Mouse (Mus musculus): ENCODE data around the gene Plin3. TPM values are rescaled to one million over a fixed set of nuclear protein-coding genes. Genes with fewer than 3 reads are reported as not detected.

The Plin3 gene
- total and polyA plus RNA-seq, 3 experiments: 6.6 to 13.1 TPM; not detected in 1

DNA sequence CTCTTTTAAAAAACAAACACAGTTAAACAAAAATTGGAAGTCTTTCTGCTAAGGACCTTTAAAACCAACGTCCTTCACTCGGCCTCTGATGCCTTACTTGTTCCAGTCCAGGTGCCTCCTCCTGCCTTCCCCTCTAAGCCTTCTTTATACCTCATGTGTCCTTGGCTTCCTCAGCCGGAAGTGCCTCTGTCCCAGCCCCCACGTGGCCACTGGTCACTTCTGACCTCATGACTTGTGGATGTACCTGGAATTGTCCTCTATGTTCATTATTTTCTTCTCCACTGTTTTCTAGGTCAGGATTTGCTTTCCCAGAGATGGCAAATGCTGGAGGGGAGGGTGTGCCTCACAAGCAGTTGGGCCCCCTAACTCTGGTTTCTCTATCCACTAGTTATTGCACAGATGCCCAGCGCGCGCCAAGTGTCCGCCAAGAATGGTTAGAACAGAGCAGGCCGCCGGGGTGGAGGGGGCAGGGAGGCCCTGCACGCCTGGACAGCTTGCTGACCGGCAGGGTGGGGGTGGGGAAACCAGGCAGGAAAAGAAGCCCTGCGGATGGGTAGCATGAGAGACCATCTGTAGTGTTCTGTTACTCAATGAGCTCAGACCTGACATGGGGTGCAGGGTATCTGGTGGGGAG lies 9.8 kb upstream of the Plin3 start:
- H3K79me2 ChIP-seq (ENCODE audit: control insufficient read depth, insufficient read depth, low read length, poor library complexity): peaks cover 38% of the 10 kb centered on the region
- TF ChIP-seq USF1 (IDR thresholded peaks at IDR 0.05; ENCODE audit: low read depth, low read length) (no peak), ZMIZ1 (IDR thresholded peaks at IDR 0.05; ENCODE audit: low read depth, low read length) (no peak; the same call in 1 of the 2 replicates), ELF1 (IDR thresholded peaks at IDR 0.05; ENCODE audit: low read depth, low read length) (no peak), EP300 (IDR thresholded peaks at IDR 0.05; ENCODE audit: low read depth in 1 of 2, low read length in 2 of 2) (no peak), POLR2AphosphoS5 (IDR thresholded peaks at IDR 0.05; ENCODE audit: borderline replicate concordance, low read depth, low read length) (no peak), ZKSCAN1 (IDR thresholded peaks at IDR 0.05; ENCODE audit: low read depth, low read length) (no peak), CHD1 (IDR thresholded peaks at IDR 0.05; ENCODE audit: low read depth, low read length) (no peak), NELFE (IDR thresholded peaks at IDR 0.05; ENCODE audit: low read depth, low read length) (no peak), E2F4 (IDR thresholded peaks at IDR 0.05; ENCODE audit: borderline replicate concordance, low read depth, low read length) (no peak), SIN3A (IDR thresholded peaks at IDR 0.05; ENCODE audit: low read length) (no peak), KAT2A (conservative IDR thresholded peaks at IDR 0.05; ENCODE audit: low read depth, low read length) (no peak), TBP (IDR thresholded peaks at IDR 0.05; ENCODE audit: low read depth, low read length) (no peak), RAD21 (IDR thresholded peaks at IDR 0.05; ENCODE audit: low read depth, low read length) (no peak), ZNF384 (IDR thresholded peaks at IDR 0.05; ENCODE audit: low read depth, low read length) (no peak), BHLHE40 (IDR thresholded peaks at IDR 0.05; ENCODE audit: borderline replicate concordance, low read depth, low read length) (no peak), TCF12 (IDR thresholded peaks at IDR 0.05; ENCODE audit: low read depth, low read length) (no peak), CTCF (IDR thresholded peaks at IDR 0.05 in 2 of 3, conservative IDR thresholded peaks at IDR 0.05 in 1 of 3; ENCODE audit: control insufficient read depth in 1 of 3, insufficient read depth in 1 of 3, low read depth in 2 of 3, low read length in 3 of 3, poor library complexity in 1 of 3, severe bottlenecking in 1 of 3) (no peak), ZC3H11A (IDR thresholded peaks at IDR 0.05; ENCODE audit: low read depth, low read length) (no peak), MYB (IDR thresholded peaks at IDR 0.05; ENCODE audit: low read depth, low read length) (no peak)
- peak overlapping the region; percentile 56 for H3K27ac ChIP-seq (ENCODE audit: control insufficient read depth, low read depth, low read length)
- H3K27me3 ChIP-seq (ENCODE audit: control insufficient read depth in 1 of 2, insufficient read depth in 2 of 2, low read length in 2 of 2): no peaks in the 10 kb centered on the region
- H3K4me3 ChIP-seq (ENCODE audit: control insufficient read depth in 1 of 2, insufficient read depth in 1 of 2, low read depth in 2 of 2, low read length in 2 of 2): no peak overlapping the region
- peak overlapping the region; percentile 63 for H3K9ac ChIP-seq (ENCODE audit: control insufficient read depth, low read depth, low read length, poor library complexity, severe bottlenecking)
- H3K36me3 ChIP-seq (ENCODE audit: control insufficient read depth in 1 of 2, insufficient read depth in 2 of 2, low read length in 2 of 2): peaks cover 0 to 9% of the 10 kb centered on the region in 2 experiments; a peak in 2 of 4 replicates
- peak; percentile 24 for DNase-seq (ENCODE audit: low read depth, low spot score)
- peaks cover 0 to 15% of the 10 kb centered on the region in 2 experiments; a peak in 2 of 4 replicates for H3K4me1 ChIP-seq (ENCODE audit: control insufficient read depth in 1 of 2, insufficient read depth in 2 of 2, low read length in 2 of 2)
- H3K9me3 ChIP-seq (replicated peaks; ENCODE audit: insufficient read depth, low read length): no peaks in the 10 kb centered on the region

GRCm38 (mm10) chr17:56300186-56300585 lies 7.5 kb upstream of the Plin3 start, which contains the start of gene Arrdc5:
Arrdc5 (minus strand) TSS chr17:56300286.
- no peak for DNase-seq (ENCODE audit: low read depth, low spot score)
- peaks cover 17% of the 10 kb centered on the region for H3K79me2 ChIP-seq (ENCODE audit: control insufficient read depth, insufficient read depth, low read length, poor library complexity)
- no peaks in the 10 kb centered on the region for H3K9me3 ChIP-seq (replicated peaks; ENCODE audit: insufficient read depth, low read length)
- no peak within 1 kb of the TSS for H3K4me3 ChIP-seq (ENCODE audit: control insufficient read depth in 1 of 2, insufficient read depth in 1 of 2, low read depth in 2 of 2, low read length in 2 of 2)
- H3K27me3 ChIP-seq (ENCODE audit: control insufficient read depth in 1 of 2, insufficient read depth in 2 of 2, low read length in 2 of 2): no peaks in the 10 kb centered on the region
- TF ChIP-seq MEF2A (IDR thresholded peaks at IDR 0.05; ENCODE audit: extremely low read depth, insufficient replicate concordance, low read depth, low read length, poor library complexity, severe bottlenecking) (no peak), TAL1 (IDR thresholded peaks at IDR 0.05; ENCODE audit: low read length) (no peak)
- H3K9ac ChIP-seq (ENCODE audit: control insufficient read depth, low read depth, low read length, poor library complexity, severe bottlenecking): no peak within 1 kb of the TSS
- peaks cover 0 to 13% of the 10 kb centered on the region in 2 experiments; a peak in 2 of 4 replicates for H3K4me1 ChIP-seq (ENCODE audit: control insufficient read depth in 1 of 2, insufficient read depth in 2 of 2, low read length in 2 of 2)
- no peak within 1 kb of the TSS for H3K27ac ChIP-seq (ENCODE audit: control insufficient read depth, low read depth, low read length)
- H3K36me3 ChIP-seq (ENCODE audit: control insufficient read depth in 1 of 2, insufficient read depth in 2 of 2, low read length in 2 of 2): peaks cover 0 to 2% of the 10 kb centered on the region in 2 experiments; a peak in 2 of 4 replicates

All from MEL (cell line).